ENCODE assay signal across 22 mouse cellular contexts in the genomic region with DNA sequence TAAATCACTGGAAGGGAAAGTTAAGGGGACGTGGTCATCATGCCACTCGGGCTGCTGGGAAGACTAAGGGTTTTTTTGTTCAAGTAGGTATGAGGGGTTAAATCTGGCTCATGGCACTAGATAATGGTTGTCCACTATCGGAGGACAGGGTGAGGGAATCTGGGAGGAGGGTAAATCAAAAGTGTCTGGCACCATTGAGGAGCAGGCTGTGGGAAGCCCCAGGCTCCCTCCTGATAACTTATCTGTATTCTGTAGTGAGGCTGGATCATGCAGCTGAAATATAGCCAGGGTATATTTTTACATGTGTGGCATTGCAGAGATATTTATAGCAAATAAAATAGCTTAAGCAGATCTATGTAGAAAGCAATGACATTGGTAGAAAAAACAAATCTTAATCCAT. TPM values are rescaled to one million over a fixed set of nuclear protein-coding genes. Genes with fewer than 3 reads are reported as not detected.
"Had no signal": no experiment of that assay in that cellular context is flagged by ENCODE, and none has a peak within 500 bp of the region (broad histone marks: within the 10 kb centered on the region; RNA-seq: fewer than 3 reads in every experiment).

No protein-coding gene starts in this region.

- H3K4me2 ChIP-seq: kidney, embryonic 15.5 days; lung, embryonic 14.5 days; midbrain, embryonic 15.5 days; neural tube, embryonic 12.5 days; neural tube, embryonic 15.5 days had no signal

- H3K9ac ChIP-seq: kidney, embryonic 15.5 days; liver, embryonic 14.5 days; liver, postnatal 0 days; lung, embryonic 14.5 days; midbrain, embryonic 15.5 days; neural tube, embryonic 12.5 days; neural tube, embryonic 15.5 days had no signal

- H3K27ac ChIP-seq: kidney, embryonic 15.5 days; left cerebral cortex, adult 2 months; liver, embryonic 14.5 days; macrophage; midbrain, embryonic 10.5 days; midbrain, embryonic 15.5 days; neural tube, embryonic 12.5 days; neural tube, embryonic 15.5 days; stomach, postnatal 0 days had no signal

- ATAC-seq: liver, postnatal 0 days; lung, postnatal 0 days; midbrain, embryonic 15.5 days had no signal

- H3K4me1 ChIP-seq: midbrain, embryonic 10.5 days; midbrain, embryonic 15.5 days; neural tube, embryonic 12.5 days; neural tube, embryonic 15.5 days had no signal

- H3K27me3 ChIP-seq: kidney, embryonic 15.5 days; midbrain, embryonic 15.5 days; neural tube, embryonic 12.5 days; neural tube, embryonic 15.5 days had no signal

- DNase-seq: kidney, postnatal 10 days; kidney, postnatal 36 days; layer of hippocampus, postnatal 36 days; liver, postnatal 0 days; lung, embryonic 14.5 days; right cerebral cortex, adult 18-20 months; right cerebral cortex, postnatal 14 days; right cerebral cortex, postnatal 4 days; thymus, adult 2 months; thymus, postnatal 14 days had no signal

- H3K9me3 ChIP-seq: kidney, embryonic 15.5 days; midbrain, embryonic 10.5 days; midbrain, embryonic 15.5 days; neural tube, embryonic 12.5 days; neural tube, embryonic 15.5 days had no signal

- H3K36me3 ChIP-seq: kidney, embryonic 15.5 days; midbrain, embryonic 10.5 days; midbrain, embryonic 15.5 days; neural tube, embryonic 12.5 days; neural tube, embryonic 15.5 days had no signal

- H3K4me3 ChIP-seq: kidney, embryonic 15.5 days; left cerebral cortex, adult 2 months; midbrain, embryonic 10.5 days; midbrain, embryonic 15.5 days; neural tube, embryonic 12.5 days; neural tube, embryonic 15.5 days had no signal

RNA-seq across cellular contexts. Expression of a gene that starts 57.9 kb away (rescaled TPM):
- total RNA-seq: liver, adult 2 months; megakaryocyte, adult 5-6 weeks had no signal
- polyA plus RNA-seq: lung, embryonic 14.5 days; macrophage had no signal
